Mouse (Mus musculus) heart, adult 8-10 months (tissue): ENCODE results near the gene Ackr4. TPM values are rescaled to one million over a fixed set of nuclear protein-coding genes. Genes with fewer than 3 reads are reported as not detected.
A peak's percentile ranks its signal among the peaks of the same experiment; 100 is the strongest.

Source experiments
- DNase-seq: peaks from one replicate; pipeline ENCODE4 v3.0.0; 2022; ENCODE audit warnings: low spot score
- total RNA-seq, 4 experiments: library from RNA; stranded (reverse); gene quantifications; 2 replicates each; pipeline ENCODE4 v1.2.4; 2022

Gene Ackr4
- total RNA-seq, 4 experiments from 2014 or later = 1.6 to 3.1 (median 1.8) TPM

GRCm38 (mm10) chr9:104040362-104040761 lies 86.4 kb downstream of the Ackr4 start, which contains the start of gene Gm28305:
Gm28305 (plus strand) TSS chr9:104040662.
- no peak for DNase-seq

DNA sequence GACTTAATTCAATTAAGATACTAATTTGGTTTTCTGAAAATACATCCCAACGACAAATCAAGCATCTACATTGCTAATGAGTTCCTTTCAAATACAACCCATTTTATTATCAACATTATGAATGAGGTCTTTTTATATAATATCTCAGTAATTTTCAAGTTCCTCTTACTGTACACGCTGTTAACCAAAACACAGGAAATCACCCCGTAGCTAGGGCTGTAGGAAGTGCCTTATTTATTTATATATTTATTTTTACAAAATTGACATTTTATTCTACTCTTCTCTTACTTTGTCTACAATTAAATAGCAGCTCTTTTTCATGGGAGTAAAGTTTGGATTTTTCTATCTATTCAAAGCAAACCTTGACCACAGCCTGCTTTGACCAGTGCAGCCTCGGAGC lies 87.0 kb downstream of the Ackr4 start:
- no peak for DNase-seq

- no peak for DNase-seq
These were observed 87.6 kb downstream of the Ackr4 start for GRCm38 (mm10) chr9:104039031-104039695.

- no peak for DNase-seq
These were observed 88.5 kb downstream of the Ackr4 start for GRCm38 (mm10) chr9:104038266-104038665.

DNA sequence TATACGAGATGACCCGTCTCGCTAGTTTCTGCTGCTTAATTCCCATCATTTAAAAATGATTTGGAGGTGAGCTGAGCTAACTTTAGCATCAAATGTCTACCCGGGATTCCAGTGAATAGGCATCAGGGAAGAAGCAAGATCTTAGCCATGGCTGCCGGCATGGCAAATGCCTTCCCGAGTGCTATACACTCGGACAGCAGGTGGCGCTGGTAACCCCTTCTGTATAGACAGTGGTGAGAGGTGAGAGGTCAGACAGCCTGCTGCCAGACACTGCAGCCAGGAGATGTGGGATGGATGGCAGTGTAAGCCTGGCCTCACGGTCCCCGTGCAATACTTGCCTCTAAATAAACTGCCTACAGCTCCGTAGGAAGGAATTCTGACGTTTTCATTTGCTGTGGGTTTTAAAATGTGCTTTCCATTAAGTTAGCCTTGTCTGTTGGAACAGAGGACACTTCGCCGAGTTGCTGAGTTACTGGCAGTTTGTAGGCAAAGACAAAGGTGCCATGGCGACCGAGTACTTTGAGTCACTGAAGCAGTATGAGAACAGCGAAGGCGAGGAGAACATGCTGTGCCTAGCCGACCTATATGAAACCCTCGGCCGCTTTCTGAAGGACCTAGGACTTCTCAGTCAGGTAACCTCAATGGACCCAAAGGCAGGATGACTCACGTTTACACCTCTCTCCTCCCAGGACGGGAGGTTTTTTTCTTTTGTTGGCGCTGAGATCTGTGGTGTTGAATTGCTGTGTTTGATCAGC lies 91.3 kb downstream of the Ackr4 start:
- DNase-seq = peak; percentile 56

GRCm38 (mm10) chr9:104034718-104035117 lies 92.0 kb downstream of the Ackr4 start:
- DNase-seq = no peak

GRCm38 (mm10) chr9:104034231-104034630 lies 92.5 kb downstream of the Ackr4 start:
- no peak for DNase-seq

Other genes starting within 250 kb of the Ackr4 start
- 1 to 10 TPM; 2.4 to 3.7 (median 2.9) TPM for gene Nphp3, start 124.4 kb downstream of the Ackr4 start, total RNA-seq
- gene Gm28305, start 86.3 kb downstream of the Ackr4 start, total RNA-seq = 1 to 10 TPM in 1 of 4 experiments, not detected in 3; 2.0 TPM
- gene Uba5, start 63.8 kb downstream of the Ackr4 start, total RNA-seq = 10 to 100 TPM; 12.7 to 16.2 (median 14.0) TPM
- 100 to 1,000 TPM; 114 to 136 (median 130) TPM for gene Acad11, start 63.6 kb downstream of the Ackr4 start, total RNA-seq
- 10 to 100 TPM; 28.3 to 36.0 (median 32.0) TPM for gene Dnajc13, start 136.0 kb upstream of the Ackr4 start, total RNA-seq
- under 1 TPM in 1 of 4 experiments, not detected in 3; 0.17 TPM for gene Acpp, start 210.8 kb upstream of the Ackr4 start, total RNA-seq